Mouse (Mus musculus): ENCODE data around the gene Trim46.

DNA sequence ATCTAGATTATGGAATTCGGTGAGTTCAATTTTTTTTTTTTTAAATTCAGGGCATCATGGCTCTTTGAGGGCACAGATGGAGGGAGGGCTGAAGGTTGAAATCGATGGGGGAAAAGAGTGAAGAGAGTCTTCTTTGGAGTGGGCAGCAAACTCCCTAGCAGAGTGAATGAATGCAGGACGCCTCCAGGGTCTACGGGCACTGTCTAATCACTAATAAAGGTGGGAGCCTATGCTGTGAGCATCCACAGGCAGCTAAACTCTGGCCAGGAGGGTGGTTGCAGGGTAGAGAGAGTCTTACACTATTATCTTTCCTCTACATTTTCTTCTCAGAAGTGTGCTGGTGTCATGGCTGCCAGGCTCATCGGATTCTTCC, 43.0 kb downstream of the Trim46 start:
- TF ChIP-seq CTCF (IDR thresholded peaks at IDR 0.05; ENCODE audit: low read depth, low read length) (no peak), TAL1 (conservative IDR thresholded peaks at IDR 0.05; ENCODE audit: low read depth, low read length) (no peak), POLR2AphosphoS5 (IDR thresholded peaks at IDR 0.05; ENCODE audit: insufficient replicate concordance, low read depth, low read length) (no peak), GATA1 (IDR thresholded peaks at IDR 0.05; ENCODE audit: borderline replicate concordance, low read length) (no peak)

Measured in G1E (cell line).